Mouse (Mus musculus) heart, postnatal 14 days (tissue): ENCODE data around the gene Tmem233. TPM values are rescaled to one million over a fixed set of nuclear protein-coding genes. Genes with fewer than 3 reads are reported as not detected.

ENCODE experiments used
- DNase-seq, 2 experiments: peaks; one replicate each; pipeline ENCODE4 v3.0.0; 2021 to 2022
- intact Hi-C: fragments of 180-260 bp; cut with DNase I; formaldehyde crosslinking; loops from one replicate; pipeline ENCODE4 v1.15.1; 2025
- total RNA-seq, 2 experiments: library from RNA; stranded (reverse); gene quantifications; 2 replicates each; pipeline ENCODE4 v1.2.3; 2021

The Tmem233 gene
- total RNA-seq, 2 experiments from 2014 or later = not detected

DNA sequence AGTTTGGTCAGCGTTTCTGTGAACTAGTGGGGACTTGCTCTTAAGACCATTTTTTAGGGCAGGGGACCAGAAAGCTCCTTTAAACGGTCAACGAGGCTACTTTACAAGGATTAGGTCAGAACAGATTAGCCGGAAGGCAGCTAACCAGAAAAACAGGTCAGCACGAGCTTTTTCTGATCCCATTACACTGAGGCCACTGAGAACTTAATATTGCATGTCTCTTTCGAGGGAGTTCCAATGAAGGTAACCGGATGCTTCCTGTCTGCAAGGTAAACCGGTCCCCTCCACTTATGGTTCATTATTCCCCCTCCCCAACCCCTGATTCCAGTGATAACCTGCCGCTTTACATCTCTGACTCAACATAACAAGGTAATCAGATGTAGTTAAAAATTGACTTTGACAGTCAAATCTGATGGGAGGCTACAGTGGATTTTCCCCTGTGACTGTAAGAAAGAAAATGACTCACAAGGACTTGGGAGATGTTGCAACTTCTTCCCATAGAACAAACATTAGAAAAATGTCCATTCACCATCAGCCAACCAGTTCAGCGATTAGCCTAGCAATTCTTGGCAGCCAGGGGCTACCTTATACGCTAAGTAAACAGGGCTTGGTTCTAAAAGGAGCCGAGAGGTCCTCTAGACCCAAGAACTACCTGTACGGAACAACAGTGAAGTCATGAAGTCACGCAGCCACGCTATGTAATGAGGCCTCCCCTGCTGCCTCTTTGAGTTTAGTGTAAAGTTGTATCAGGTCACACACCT lies 73.8 kb downstream of the Tmem233 start:
- intact Hi-C loops = loop anchor here (5.0 to 10.0 kb wide), 2 partner anchors 82 to 214 kb away; no protein-coding TSS in a partner anchor
- no peak for DNase-seq

DNA sequence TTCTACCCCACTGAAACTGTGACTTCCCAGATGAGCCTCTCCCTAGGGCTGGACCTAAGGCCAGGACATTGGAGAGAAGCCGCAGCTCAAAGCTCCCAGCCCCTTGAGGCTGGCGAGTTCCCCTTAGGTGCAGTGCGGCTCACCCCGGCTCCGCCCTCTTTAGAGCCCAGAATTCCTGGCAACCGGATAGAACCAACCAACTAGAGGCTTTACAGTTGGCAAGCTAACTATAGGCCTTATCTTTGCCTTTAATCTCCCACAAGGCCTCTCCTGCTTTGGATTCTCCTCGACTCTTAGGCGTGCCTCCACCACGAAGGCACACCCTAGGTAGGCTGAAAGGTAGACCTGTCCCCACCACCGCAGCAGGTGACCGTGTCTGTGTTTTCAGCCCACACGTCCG lies 75.3 kb downstream of the Tmem233 start:
- intact Hi-C loops = loop anchor here (5.0 to 10.0 kb wide), 2 partner anchors 80 to 213 kb away; no protein-coding TSS in a partner anchor
- no peak for DNase-seq

DNA sequence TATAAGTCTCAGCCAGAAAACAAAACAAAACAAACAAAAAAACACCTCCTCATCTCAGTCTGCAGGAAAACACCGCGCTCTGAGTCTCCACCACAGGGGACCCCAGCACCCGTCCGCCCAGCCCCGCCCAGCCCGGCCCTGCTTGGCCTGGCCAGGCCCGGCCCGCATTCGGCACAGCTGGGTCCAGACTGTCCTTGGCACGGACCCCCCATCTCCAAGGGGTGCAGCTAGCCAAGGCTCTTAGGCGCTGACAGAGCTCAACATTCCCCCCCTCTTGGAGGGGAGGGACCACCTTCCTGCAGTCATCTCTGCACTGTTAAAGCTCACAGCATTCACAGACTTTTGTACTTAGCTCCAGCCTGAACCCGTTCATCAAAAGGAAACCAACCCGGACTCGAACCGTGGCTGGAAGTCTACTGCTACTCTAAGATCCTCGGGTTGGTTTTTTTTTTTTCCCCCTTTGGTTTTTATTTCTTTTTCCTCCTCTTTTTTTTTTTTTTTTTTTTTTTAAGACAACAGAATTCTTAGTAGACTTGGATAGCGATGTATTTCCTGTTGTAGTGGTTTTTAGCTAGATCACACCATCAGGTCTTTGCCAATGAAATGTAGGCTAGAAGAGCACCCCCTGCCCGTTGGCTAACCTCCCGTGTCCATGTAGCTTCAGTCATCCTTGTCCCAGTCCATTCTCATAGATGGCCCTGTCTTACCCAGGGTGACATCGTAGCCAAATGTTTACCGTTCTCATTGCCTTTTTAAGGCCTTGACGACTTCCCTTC lies 76.5 kb downstream of the Tmem233 start:
- peak; percentile 62 to 63 for DNase-seq
- intact Hi-C loops = loop anchor here (5.0 to 10.0 kb wide), 2 partner anchors 79 to 212 kb away; no protein-coding TSS in a partner anchor

DNA sequence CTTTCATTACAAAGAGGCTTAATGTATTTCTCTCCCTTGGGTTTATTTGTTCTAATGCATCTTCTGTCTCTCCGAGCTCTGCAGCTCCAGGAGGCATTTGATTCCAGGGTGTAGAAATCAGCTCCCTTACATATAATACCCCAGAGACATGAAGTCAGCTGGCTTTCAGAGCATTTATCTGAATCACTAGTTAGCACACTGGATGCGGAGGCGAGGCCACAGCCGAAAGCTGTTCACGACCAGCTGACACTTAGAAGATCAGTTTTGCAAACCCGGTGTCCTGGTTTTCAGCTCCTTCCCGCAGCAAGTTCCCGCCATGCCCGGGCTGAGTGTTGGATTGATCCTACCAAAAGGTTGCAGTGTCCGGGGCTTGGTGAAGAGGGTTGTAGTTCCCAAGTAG lies 78.8 kb downstream of the Tmem233 start:
- intact Hi-C loops = loop anchor here (10.0 kb wide), 1 partner anchor 209 kb away; no protein-coding TSS in a partner anchor
- DNase-seq = no peak

DNA sequence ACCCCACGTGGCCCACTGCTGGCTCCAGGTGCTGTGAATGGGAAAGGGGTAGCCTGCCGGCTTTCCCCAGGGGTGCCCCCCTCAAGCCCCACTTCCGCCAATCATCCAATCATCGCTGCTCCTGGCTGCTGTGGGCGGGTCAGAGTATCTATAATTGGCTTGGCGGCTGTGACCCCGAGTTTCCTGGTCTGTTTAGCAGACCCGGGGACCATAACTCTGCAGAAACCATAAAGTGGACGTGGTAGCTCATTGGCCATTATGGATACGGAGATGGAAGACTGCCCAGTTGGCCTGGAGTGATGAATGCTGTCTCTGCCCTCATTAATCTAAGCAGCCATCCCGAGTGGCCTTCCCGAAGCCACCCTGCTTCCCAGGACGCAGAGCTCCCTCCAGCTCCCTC lies 79.2 kb downstream of the Tmem233 start:
- intact Hi-C loops = loop anchor here (10.0 kb wide), 1 partner anchor 209 kb away; no protein-coding TSS in a partner anchor
- DNase-seq = no peak

DNA sequence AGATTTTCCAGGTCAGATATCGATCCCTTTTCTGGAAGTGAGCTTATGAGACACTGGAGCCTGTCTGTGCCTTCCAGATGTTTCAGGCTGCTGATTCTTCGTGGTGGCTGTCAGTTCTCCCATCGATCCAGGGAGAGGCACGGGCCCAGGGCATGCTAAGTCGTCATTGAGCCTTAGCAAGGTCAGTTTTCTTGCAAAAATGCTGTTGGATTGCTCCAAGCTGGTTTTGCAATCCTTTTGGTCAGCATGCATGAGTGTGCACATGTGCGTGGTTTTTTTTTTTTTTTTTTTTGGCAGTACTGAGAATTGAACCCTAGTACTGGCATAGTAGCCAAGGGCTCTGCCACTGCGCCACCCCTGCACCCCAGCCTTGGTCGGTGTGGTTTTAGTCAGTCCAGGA lies 79.9 kb downstream of the Tmem233 start:
- intact Hi-C loops = loop anchor here (10.0 kb wide), 1 partner anchor 208 kb away; no protein-coding TSS in a partner anchor

DNA sequence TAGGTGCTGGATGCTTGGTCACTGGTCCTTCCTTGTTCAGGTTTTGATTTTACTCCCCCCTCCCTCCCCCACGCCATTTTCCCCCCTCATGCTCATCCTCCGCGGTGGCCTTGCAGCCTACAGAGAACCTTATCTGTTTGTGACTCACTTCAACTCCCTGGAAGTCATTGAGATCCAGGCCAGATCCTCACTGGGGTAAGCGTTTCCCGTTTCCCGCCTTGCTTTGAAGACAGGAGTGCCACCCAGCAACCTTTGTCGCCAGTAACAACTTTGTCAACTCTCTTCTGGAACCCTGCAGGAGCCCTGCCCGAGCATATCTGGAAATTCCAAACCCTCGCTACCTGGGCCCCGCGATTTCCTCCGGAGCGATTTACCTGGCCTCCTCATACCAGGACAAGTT lies 85.7 kb downstream of the Tmem233 start:
- intact Hi-C loops = no loop called here

More for the DNA sequence above, 79.9 kb downstream of the Tmem233 start:
- no peak for DNase-seq

DNA sequence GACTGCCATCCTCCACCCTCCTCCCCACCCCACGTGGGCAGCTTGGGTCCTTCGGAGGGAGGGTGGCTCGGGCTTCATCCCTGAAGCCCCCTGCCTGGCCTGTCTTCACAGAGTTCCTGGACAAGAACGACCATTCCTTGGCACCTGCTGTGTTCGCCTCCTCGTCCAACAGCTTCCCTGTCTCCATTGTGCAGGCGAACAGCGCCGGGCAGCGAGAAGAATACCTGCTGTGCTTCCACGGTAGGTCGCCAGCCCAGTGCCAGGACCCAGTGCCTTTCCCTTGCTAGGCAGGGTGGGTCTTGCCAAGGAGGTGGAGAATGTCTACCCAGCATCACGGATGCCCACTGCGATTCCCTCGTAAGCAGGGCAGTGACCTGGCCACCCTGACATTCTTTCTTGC lies 88.9 kb downstream of the Tmem233 start:
- no peak for DNase-seq
- intact Hi-C loops = no loop called here

More for the DNA sequence above, 85.7 kb downstream of the Tmem233 start:
- no peak for DNase-seq

DNA sequence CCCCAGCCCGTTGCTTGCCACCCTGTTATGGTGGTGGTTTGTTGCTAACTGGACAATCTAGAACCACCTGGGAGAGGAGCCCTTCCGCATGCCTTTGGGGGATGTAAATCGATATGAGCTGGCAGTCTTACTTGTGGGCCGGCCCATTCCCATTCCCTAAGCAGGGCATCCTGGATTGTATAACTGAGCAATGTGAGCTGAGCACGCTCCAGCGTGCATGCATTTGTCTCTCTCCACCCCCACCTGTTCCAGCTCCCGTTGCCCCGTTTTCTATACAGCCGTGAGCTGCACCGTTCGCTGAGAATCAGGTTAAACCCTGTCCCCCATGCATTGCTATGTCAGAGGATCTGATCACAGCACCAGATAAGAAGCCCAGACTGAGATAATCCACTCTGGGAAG lies 91.3 kb downstream of the Tmem233 start:
- DNase-seq = no peak
- intact Hi-C loops = no loop called here

Other genes with a start within 250 kb of the Tmem233 start
- gene Cit, start 238.0 kb downstream of the Tmem233 start, total RNA-seq = 1 to 10 TPM; 4.0 to 5.4 TPM
- 10 to 100 TPM; 49.4 to 59.4 TPM for gene Prkab1, start 58.7 kb downstream of the Tmem233 start, total RNA-seq
- gene Ccdc60, start 205.7 kb upstream of the Tmem233 start, total RNA-seq = not detected